Mouse (Mus musculus): Measurements from ENCODE around the gene Bcat2.

Gene Bcat2

DNA sequence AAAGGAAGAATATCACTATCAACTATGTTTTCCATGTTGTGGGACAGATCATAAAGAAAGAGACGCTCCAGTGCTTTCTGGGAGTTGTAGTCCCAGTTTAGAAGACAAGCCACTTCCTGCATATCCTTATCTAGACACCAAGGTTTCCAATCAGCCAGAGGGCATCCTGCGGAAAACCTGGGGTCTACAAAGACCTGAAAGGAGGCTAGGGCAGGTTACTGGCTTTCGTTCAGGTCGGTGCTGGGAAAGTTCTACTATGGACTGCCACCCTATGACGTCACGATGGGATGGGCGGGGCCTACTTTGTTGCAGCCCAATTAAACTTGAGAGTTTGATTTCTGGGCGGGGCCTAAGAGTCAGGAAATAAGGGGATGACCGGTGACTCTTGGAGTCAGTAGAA, 51.5 kb downstream of the Bcat2 start, which contains the start of gene Izumo1:
Gene Izumo1 (plus strand): TSS at position 369 of the 400 bp plus-strand sequence.
- ATAC-seq (ENCODE audit: insufficient number of reproducible peaks, low FRiP score, low TSS enrichment) = no peak

DNA sequence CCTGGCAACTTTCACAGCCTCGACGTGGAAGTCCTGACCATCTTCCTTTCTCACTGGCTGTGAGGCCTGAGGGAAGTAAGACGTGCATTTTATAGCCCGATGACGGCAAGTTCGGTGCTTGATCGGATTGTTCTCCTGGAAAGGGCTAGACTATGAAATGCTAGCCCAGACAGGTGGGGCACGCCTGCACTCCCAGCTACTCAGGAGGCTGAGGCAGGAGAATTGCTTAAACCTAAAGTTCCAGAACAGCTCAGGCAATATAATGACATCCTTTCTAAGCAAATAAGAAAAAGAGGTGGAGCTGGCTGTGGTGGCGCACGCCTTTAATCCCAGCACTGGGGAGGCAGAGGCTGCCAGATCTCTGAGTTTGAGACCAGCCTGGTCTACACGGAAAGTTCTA, 53.6 kb downstream of the Bcat2 start:
- no peak for ATAC-seq (ENCODE audit: insufficient number of reproducible peaks, low FRiP score, low TSS enrichment)

DNA sequence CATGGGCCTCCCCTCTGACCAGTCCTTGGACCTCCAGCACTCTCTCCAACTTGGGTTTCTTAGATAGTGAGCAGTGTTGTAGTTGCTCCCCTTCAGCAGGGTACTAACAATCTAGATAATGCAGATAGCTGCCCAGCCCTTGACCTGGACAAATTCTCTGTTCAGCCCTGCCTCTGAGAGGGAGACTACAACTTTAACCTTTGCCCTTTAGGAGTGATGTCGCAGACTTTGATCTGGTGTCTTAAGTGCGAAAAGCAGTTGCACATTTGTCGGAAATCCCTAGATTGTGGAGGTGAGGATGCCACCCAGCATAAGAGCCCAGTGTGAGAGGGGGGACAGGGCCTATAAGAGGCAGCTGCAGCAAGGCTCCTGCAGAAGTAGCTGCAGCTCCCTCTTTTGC, 54.8 kb downstream of the Bcat2 start:
- no peak for ATAC-seq (ENCODE audit: insufficient number of reproducible peaks, low FRiP score, low TSS enrichment)

DNA sequence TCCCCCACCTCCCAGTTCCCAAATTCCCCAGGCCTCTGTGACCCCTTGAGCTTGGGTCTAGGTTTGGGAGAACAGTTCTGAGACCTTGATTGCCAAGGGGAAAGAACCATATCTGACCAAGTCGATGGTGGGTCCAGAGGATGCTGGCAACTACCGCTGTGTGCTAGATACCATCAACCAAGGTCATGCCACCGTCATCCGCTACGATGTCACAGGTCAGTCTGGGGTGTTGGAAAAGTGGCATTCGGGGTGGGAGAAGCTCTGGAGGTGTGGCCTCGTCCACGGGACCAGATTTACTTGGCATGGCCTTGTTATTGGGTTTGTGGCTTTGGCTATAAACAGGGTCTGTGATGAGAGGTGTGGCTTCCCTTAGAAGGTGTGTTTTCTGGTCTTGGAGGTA, 55.5 kb downstream of the Bcat2 start:
- ATAC-seq (ENCODE audit: insufficient number of reproducible peaks, low FRiP score, low TSS enrichment) = no peak

DNA sequence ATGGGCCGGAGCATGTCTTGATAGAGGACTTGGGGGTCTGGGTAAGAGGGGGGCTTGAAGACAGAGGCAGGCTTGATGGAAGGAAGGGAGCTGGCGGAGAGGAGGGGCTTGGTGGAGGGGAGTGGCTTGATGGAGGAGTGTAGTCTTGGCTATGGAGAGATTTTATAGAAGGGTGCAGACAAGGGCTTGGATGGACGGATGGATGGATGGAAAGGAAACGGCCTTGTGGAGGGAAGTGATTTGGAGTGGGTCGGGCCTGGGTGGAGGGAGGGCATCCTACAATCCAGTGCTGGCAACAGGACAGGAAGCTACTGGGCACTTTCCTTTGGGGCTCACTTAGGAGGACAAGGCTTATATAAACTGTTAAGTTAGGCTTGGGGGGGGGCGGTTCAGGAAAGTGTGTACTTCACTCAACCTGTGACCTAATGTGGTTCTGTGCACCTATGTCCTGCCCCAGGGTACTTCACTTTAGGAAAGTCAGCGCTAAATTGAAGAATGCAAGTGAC, 56.7 kb downstream of the Bcat2 start:
- no peak for ATAC-seq (ENCODE audit: insufficient number of reproducible peaks, low FRiP score, low TSS enrichment)

DNA sequence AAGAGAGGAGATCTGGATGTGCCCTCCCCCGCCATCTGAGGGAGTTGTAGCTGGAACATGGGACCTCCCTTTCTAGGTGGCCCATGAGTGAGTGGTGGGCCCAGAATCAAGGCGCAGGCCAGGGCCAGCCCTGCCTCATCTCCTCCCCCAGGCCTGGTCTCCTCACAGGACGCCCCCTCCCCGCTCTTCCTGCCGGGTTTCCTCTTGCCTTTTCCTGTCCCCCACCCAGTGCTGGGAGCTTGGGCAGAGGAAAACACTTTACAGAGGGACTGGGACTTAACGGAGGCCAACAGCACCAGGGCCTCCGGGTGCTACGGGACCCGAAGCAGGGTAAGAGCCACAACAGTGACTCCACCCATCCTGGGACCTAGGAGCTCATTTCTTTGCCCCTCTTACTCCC, 57.3 kb downstream of the Bcat2 start, which contains the start of gene Rasip1:
Gene Rasip1 (plus strand): TSS at position 228 of the 400 bp plus-strand sequence.
- ATAC-seq (ENCODE audit: insufficient number of reproducible peaks, low FRiP score, low TSS enrichment) = no peak

DNA sequence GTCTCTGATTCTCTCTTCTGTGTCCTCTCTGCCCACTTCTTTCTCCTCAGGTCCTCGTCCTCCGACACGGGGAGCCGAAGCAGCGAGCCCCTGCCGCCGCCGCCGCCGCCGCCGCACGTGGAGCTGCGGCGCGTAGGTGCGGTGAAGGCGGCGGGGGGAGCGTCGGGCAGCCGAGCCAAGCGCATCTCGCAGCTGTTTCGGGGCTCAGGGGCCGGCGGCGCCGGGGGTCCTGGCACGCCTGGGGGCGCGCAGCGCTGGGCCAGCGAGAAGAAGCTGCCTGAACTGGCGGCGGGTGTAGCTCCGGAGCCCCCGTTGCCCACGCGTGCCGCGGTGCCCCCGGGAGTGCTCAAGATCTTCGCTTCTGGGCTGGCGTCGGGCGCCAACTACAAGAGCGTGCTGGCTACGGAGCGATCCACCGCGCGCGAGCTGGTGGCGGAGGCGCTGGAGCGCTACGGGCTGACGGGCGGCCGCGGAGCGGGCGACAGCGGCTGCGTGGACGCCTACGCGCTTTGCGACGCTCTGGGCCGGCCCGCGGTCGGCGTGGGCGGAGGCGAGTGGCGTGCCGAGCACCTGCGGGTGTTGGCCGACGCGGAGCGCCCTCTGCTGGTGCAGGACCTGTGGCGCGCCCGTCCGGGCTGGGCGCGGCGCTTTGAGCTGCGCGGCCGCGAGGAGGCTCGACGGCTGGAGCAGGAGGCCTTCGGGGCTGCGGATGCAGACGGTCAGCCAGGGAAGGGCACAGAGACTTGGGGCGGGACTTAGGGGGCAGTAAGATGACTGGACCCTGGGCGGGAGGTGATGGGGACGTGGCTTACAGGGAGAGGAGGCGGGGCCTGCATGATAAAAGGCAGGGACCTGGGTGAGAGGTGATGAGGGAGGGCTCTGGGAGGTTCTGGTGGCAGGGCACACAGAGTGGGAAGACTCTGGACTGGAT, 58.7 kb downstream of the Bcat2 start:
- ATAC-seq (ENCODE audit: insufficient number of reproducible peaks, low FRiP score, low TSS enrichment) = peak; percentile 81; the same call in 1 of the 2 replicates

DNA sequence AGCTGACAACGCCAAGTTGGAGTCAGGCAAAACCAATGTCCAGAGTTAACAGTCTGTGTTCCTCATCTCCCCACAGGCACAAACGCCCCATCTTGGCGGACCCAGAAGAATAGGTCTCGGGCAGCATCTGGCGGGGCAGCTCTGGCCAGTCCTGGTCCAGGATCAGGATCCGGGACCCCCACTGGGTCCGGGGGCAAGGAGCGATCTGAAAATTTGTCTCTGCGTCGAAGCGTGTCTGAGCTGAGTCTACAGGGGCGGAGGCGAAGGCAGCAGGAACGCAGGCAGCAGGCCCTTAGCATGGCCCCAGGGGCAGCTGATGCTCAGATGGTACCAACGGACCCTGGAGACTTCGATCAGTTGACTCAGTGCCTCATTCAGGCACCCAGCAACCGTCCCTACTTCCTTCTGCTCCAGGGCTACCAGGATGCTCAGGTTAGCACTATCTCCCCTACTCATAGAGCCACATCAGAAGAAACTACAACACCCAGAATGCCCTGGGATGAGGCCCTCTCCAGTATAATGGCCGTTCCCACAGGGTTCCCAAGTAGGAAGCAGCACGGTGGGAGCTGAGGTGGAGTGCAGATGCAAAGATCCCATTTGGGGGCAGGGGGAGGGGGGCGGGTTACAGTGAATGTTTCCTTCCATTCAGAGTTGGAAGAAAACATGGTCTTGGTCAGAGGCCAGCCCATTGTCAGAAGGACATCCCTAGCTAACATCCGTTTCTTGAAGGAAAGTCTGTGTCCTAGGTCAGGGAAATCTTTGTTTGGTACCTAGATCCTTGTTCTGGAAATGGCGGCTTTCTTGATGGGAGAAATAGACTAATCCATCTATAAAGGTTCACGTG, 60.3 kb downstream of the Bcat2 start:
- ATAC-seq (ENCODE audit: insufficient number of reproducible peaks, low FRiP score, low TSS enrichment) = no peak

DNA sequence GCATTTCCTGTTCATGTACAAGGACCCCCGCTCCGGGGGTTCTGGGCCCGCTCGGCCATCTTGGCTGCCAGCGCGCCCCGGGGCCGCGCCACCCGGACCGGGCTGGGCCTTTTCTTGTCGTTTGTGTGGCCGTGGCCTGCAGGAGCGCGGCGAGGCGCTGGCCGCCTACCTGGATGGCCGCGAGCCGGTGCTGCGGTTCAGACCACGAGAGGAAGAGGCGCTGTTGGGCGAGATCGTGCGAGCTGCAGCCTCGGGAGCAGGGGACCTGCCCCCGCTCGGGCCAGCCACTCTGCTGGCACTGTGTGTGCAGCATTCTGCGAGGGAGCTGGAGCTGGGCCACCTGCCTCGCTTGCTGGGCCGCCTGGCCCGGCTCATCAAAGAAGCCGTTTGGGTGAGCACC, 62.5 kb downstream of the Bcat2 start:
- 0 out of 2 replicates have a peak, but pooled peaks have one; percentile 32 for ATAC-seq (ENCODE audit: insufficient number of reproducible peaks, low FRiP score, low TSS enrichment)

DNA sequence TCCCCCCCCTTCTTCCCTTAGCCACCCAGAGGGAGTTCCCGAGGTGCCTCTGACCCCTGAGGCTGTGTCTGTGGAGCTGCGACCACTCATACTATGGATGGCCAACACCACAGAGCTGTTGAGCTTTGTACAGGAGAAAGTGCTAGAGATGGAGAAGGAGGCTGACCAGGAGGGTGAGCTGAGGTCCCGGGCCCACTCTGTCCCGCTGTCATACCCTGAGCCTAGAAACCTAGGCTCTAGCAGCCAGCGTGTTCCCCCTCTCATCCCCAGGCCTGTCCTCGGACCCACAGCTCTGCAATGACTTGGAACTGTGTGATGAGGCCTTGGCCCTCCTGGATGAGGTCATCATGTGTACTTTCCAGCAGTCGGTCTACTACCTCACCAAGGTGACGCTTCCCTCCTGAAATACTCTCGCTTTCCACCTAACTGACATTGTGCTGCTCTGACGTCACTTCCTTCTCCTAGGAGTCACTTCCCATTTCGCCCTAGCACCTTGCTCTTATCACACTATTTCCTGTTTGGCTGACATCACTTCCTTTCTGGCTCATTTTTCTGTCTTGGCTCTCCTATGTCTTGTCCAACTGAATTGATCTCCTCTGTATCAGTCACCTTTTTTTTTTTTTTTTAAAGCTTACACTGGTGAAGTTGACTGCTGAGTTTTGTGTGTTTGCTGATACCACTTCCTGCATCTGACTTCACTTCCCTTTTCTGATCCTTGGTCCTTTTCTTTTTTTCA, 65.2 kb downstream of the Bcat2 start:
- ATAC-seq (ENCODE audit: insufficient number of reproducible peaks, low FRiP score, low TSS enrichment) = no peak

DNA sequence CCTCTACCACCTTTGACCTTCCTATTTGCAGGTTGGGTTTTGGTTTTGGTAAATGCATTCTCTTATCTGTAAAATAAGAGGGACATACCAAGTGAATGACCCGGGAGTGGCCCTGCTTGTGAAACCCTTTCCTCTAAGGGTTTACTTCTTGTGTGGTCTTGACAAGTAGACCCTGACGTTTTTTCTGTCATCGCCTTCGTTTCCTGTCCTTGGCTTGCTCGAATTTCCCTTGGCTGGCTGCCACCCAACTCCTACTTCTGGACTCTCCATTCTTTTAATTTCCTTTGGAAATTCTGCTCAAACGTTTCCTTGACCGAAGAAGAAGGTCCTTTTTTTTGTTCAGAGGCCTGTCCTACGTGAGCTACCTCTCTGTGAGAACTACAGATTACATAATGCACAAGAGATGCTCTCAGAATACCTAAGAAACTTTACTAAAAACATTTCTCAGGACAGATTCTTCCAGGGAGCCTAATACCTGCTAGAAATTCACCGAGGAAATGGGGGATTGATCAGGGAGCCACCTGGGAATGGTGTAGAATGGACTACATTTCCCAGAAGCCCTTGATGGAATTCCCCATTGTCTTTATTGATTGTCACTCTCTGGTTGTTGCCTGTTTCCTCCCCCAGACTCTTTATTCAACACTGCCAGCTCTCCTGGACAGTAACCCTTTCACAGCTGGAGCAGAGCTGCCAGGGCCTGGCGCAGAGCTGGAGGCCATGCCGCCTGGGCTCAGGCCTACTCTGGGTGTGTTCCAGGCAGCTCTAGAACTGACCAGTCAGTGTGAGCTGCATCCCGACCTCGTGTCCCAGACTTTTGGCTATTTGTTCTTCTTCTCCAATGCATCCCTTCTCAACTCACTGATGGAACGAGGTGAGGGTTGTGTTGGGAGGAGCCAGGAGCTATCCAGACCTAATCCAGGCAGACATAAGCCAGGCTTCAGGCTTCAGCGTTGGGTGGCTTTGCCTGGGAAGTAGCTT, 66.0 kb downstream of the Bcat2 start:
- ATAC-seq (ENCODE audit: insufficient number of reproducible peaks, low FRiP score, low TSS enrichment) = no peak

DNA sequence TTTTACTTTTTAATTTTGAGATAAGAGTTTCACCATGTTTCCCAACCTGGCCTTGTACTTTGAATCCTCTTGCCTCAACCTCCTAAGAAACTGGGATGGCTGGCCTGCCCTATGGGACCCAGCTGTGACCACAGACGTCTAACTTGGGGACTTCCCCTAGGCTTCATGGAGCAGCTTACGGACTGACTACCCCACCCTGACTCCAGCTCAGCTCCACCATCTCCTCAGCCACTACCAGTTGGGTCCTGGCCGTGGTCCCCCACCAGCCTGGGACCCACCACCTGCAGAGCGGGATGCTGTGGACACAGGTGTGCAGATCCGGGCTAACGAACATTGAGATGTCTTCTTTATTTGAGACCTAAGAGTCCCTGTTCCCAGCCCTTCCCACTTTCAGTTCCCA, 67.8 kb downstream of the Bcat2 start:
- ATAC-seq (ENCODE audit: insufficient number of reproducible peaks, low FRiP score, low TSS enrichment) = no peak

DNA sequence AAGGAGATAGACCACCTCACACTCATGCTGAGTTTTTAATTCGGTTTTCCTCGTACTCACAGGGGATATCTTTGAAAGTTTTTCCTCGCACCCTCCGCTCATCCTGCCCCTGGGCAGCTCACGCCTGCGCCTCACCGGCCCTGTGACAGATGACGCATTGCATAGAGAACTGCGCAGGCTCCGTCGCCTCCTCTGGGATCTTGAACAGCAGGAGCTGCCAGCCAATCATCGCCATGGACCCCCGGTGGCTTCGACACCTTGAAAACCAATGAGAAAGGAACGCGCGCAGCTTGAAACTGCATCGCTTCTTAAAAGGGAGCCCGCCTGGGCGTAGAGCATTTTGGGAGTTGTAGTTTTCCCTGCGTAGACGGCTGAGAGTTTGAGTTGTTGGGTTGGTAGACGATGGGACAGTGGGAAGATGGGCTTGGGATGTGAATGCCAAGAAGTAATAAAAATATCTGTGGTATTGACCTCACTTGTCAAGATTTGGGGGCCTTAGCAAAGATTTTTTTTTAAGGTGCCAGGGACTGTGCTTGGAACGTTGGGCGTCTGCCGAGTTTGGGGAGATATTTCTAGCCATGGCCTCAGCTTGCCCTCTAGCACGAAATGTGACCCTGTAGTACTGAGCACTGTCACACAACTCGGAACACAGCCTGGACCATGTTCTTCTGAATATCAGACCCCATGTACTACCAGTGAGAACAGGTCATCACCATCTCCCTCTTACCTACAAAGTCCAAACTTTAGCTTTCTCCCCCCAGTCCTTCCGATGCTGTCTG, 68.9 kb downstream of the Bcat2 start:
- peak; percentile 80 for ATAC-seq (ENCODE audit: insufficient number of reproducible peaks, low FRiP score, low TSS enrichment)
